Mouse (Mus musculus) NIH3T3 (cell line): ENCODE data around the gene Ccdc157.
"Not testable (repeated sequence)": the region's sequence is repeated elsewhere in the genome, so short reads cannot be mapped to it uniquely, and the experiment has no call there.

Experiments used
- DNase-seq: peaks from one replicate; pipeline ENCODE4 v3.0.0-alpha.2; 2012; ENCODE audit warnings: low read depth

The Ccdc157 gene

GRCm38 (mm10) chr11:4159808-4160708 is at the start of gene Ccdc157, which contains the start of gene Sf3a1:
Gene Ccdc157 (minus strand): TSS chr11:4160293.
Gene Sf3a1 (plus strand): TSS chr11:4160350.
- DNase-seq, result peak; percentile 97

GRCm38 (mm10) chr11:4209556-4209955 is 49.5 kb upstream of the Ccdc157 start:
- peak; percentile 63 for DNase-seq

- DNase-seq, result no peak
Observed at GRCm38 (mm10) chr11:4207655-4208054, 47.6 kb upstream of the Ccdc157 start.

- no peak for DNase-seq
Observed at GRCm38 (mm10) chr11:4206563-4206962, 46.5 kb upstream of the Ccdc157 start.

- peak; percentile 82 for DNase-seq
Observed at GRCm38 (mm10) chr11:4205951-4206350, 45.9 kb upstream of the Ccdc157 start.

- peak; percentile 71 for DNase-seq
Observed at GRCm38 (mm10) chr11:4205097-4205655, 45.1 kb upstream of the Ccdc157 start.

GRCm38 (mm10) chr11:4203705-4204074 is 43.6 kb upstream of the Ccdc157 start:
- DNase-seq, result peak; percentile 31

GRCm38 (mm10) chr11:4202995-4203704 is 43.1 kb upstream of the Ccdc157 start:
- DNase-seq, result no peak

- no peak for DNase-seq
Observed at GRCm38 (mm10) chr11:4201981-4202700, 42.0 kb upstream of the Ccdc157 start.

GRCm38 (mm10) chr11:4197691-4198090 is 37.6 kb upstream of the Ccdc157 start:
- peak; percentile 85 for DNase-seq

- DNase-seq, result no peak
Observed at GRCm38 (mm10) chr11:4196636-4197035, 36.5 kb upstream of the Ccdc157 start.

- peak; percentile 49 for DNase-seq
Observed at GRCm38 (mm10) chr11:4195597-4196031, 35.5 kb upstream of the Ccdc157 start.

GRCm38 (mm10) chr11:4193420-4193819 is 33.3 kb upstream of the Ccdc157 start:
- DNase-seq, result no peak

- DNase-seq, result peak; percentile 32
Observed at GRCm38 (mm10) chr11:4192757-4193156, 32.7 kb upstream of the Ccdc157 start.

- peak; percentile 81 for DNase-seq
Observed at GRCm38 (mm10) chr11:4190677-4191076, 30.6 kb upstream of the Ccdc157 start.

- DNase-seq, result no peak
Observed at GRCm38 (mm10) chr11:4189182-4189581, 29.1 kb upstream of the Ccdc157 start.

GRCm38 (mm10) chr11:4187318-4187700 is 27.2 kb upstream of the Ccdc157 start:
- no peak for DNase-seq

GRCm38 (mm10) chr11:4186486-4187317 is 26.6 kb upstream of the Ccdc157 start, which contains the start of gene Tbc1d10a:
Gene Tbc1d10a (plus strand): TSS chr11:4186789.
- peak; percentile 98 for DNase-seq

GRCm38 (mm10) chr11:4185480-4185879 is 25.4 kb upstream of the Ccdc157 start:
- DNase-seq, result not testable (repeated sequence)

GRCm38 (mm10) chr11:4184251-4184952 is 24.3 kb upstream of the Ccdc157 start:
- DNase-seq, result peak; percentile 77
